Mouse (Mus musculus): ENCODE measurements around the gene Gm17571.

The Gm17571 gene

GRCm38 (mm10) chr9:13446703-13447285 lies at the start of gene Gm17571:
Gene Gm17571, minus strand, starts transcription at chr9:13446753.
- DNase-seq = no peak

- no peak for DNase-seq
Observed at GRCm38 (mm10) chr9:13495530-13495929, 49.0 kb upstream of the Gm17571 start.

GRCm38 (mm10) chr9:13493746-13494145 lies 47.2 kb upstream of the Gm17571 start:
- DNase-seq = no peak

- DNase-seq = no peak
Observed at GRCm38 (mm10) chr9:13492807-13493206, 46.3 kb upstream of the Gm17571 start.

GRCm38 (mm10) chr9:13491854-13492620 lies 45.5 kb upstream of the Gm17571 start:
- DNase-seq = no peak

GRCm38 (mm10) chr9:13491107-13491506 lies 44.6 kb upstream of the Gm17571 start:
- DNase-seq = no peak

- no peak for DNase-seq
Observed at GRCm38 (mm10) chr9:13485914-13486313, 39.4 kb upstream of the Gm17571 start.

- no peak for DNase-seq
Observed at GRCm38 (mm10) chr9:13484267-13485240, 38.0 kb upstream of the Gm17571 start.

GRCm38 (mm10) chr9:13483199-13484068 lies 36.9 kb upstream of the Gm17571 start:
- DNase-seq = peak; percentile 39

GRCm38 (mm10) chr9:13479275-13479674 lies 32.7 kb upstream of the Gm17571 start:
- DNase-seq = no peak

GRCm38 (mm10) chr9:13474951-13475350 lies 28.4 kb upstream of the Gm17571 start:
- no peak for DNase-seq

GRCm38 (mm10) chr9:13470013-13470412 lies 23.5 kb upstream of the Gm17571 start:
- DNase-seq = peak; percentile 69

- DNase-seq = peak; percentile 17
Observed at GRCm38 (mm10) chr9:13468778-13469177, 22.2 kb upstream of the Gm17571 start.

- peak; percentile 28 for DNase-seq
Observed at GRCm38 (mm10) chr9:13467745-13468144, 21.2 kb upstream of the Gm17571 start.

- DNase-seq = no peak
Observed at GRCm38 (mm10) chr9:13466816-13467215, 20.3 kb upstream of the Gm17571 start.

GRCm38 (mm10) chr9:13466351-13466750 lies 19.8 kb upstream of the Gm17571 start:
- peak; percentile 30 for DNase-seq

- no peak for DNase-seq
Observed at GRCm38 (mm10) chr9:13465358-13466020, 18.9 kb upstream of the Gm17571 start.

- no peak for DNase-seq
Observed at GRCm38 (mm10) chr9:13460926-13461325, 14.4 kb upstream of the Gm17571 start.

- DNase-seq = no peak
Observed at GRCm38 (mm10) chr9:13460012-13460411, 13.5 kb upstream of the Gm17571 start.

- no peak for DNase-seq
Observed at GRCm38 (mm10) chr9:13459371-13459770, 12.8 kb upstream of the Gm17571 start.

GRCm38 (mm10) chr9:13457774-13458173 lies 11.2 kb upstream of the Gm17571 start:
- DNase-seq = no peak

GRCm38 (mm10) chr9:13455231-13455630 lies 8.7 kb upstream of the Gm17571 start:
- no peak for DNase-seq

All from kidney, postnatal 10 days (tissue).